Mouse (Mus musculus): Measurements from ENCODE around the gene Ephx4. TPM values are rescaled to one million over a fixed set of nuclear protein-coding genes. Genes with fewer than 3 reads are reported as not detected.

Gene Ephx4
- polyA plus RNA-seq, 1 experiment = 36.4 TPM

GRCm38 (mm10) chr5:107436185-107436584 lies 33.6 kb downstream of the Ephx4 start:
- no peaks in the 10 kb centered on the region; the same call in 1 of the 2 replicates for H3K4me1 ChIP-seq (ENCODE audit: control insufficient read depth, insufficient read depth, low read length)
- H3K27me3 ChIP-seq (ENCODE audit: control insufficient read depth, insufficient read depth, low read length) = no peaks in the 10 kb centered on the region
- DNase-seq = no peak
- 82% methylated on average over 6 of the region's 6 CpGs for WGBS
- TF ChIP-seq CTCF (IDR thresholded peaks at IDR 0.05; ENCODE audit: borderline replicate concordance, insufficient read depth, low read depth, low read length) (no peak), POLR2A (IDR thresholded peaks at IDR 0.05; ENCODE audit: borderline replicate concordance, insufficient read depth, low read length) (no peak)
- no peak overlapping the region for H3K4me3 ChIP-seq (replicated peaks; ENCODE audit: insufficient read depth, low read depth, low read length)
- no peak overlapping the region for H3K27ac ChIP-seq (ENCODE audit: insufficient read depth, low read length)

GRCm38 (mm10) chr5:107436587-107437209 lies 34.2 kb downstream of the Ephx4 start:
- H3K27ac ChIP-seq (ENCODE audit: insufficient read depth, low read length) = no peak overlapping the region
- no peak for TF ChIP-seq CTCF (IDR thresholded peaks at IDR 0.05; ENCODE audit: borderline replicate concordance, insufficient read depth, low read depth, low read length)
- no peak for TF ChIP-seq POLR2A (IDR thresholded peaks at IDR 0.05; ENCODE audit: borderline replicate concordance, insufficient read depth, low read length)
- H3K4me3 ChIP-seq (replicated peaks; ENCODE audit: insufficient read depth, low read depth, low read length) = no peak overlapping the region
- WGBS = 89% methylated on average over 6 of the region's 6 CpGs
- H3K4me1 ChIP-seq (ENCODE audit: control insufficient read depth, insufficient read depth, low read length) = no peaks in the 10 kb centered on the region; the same call in 1 of the 2 replicates
- no peaks in the 10 kb centered on the region for H3K27me3 ChIP-seq (ENCODE audit: control insufficient read depth, insufficient read depth, low read length)
- peak; percentile 18 to 22 for DNase-seq

- H3K27me3 ChIP-seq (ENCODE audit: control insufficient read depth, insufficient read depth, low read length) = no peaks in the 10 kb centered on the region
- peak within 1 kb of the TSS; percentile 77 for H3K27ac ChIP-seq (ENCODE audit: insufficient read depth, low read length)
- WGBS = under 1% methylated on average over 51 of the region's 51 CpGs
- peak; percentile 95 to 96 for DNase-seq
- peak within 1 kb of the TSS; percentile 91 for H3K4me3 ChIP-seq (replicated peaks; ENCODE audit: insufficient read depth, low read depth, low read length)
- TF ChIP-seq CTCF (IDR thresholded peaks at IDR 0.05; ENCODE audit: borderline replicate concordance, insufficient read depth, low read depth, low read length) (no peak), POLR2A (IDR thresholded peaks at IDR 0.05; ENCODE audit: borderline replicate concordance, insufficient read depth, low read length) (peak; percentile 70; the same call in 1 of the 2 replicates)
- H3K4me1 ChIP-seq (ENCODE audit: control insufficient read depth, insufficient read depth, low read length) = no peaks in the 10 kb centered on the region; the same call in 1 of the 2 replicates
Observed at GRCm38 (mm10) chr5:107437464-107438281, 35.1 kb downstream of the Ephx4 start, which contains the start of gene Btbd8. Gene Btbd8 (plus strand): TSS chr5:107437997.

GRCm38 (mm10) chr5:107438353-107438752 lies 35.8 kb downstream of the Ephx4 start:
- no peak for DNase-seq
- 15% methylated on average over 7 of the region's 7 CpGs for WGBS
- Histone ChIP-seq H3K4me3 (replicated peaks; ENCODE audit: insufficient read depth, low read depth, low read length) (peak overlapping the region; percentile 91), H3K4me1 (ENCODE audit: control insufficient read depth, insufficient read depth, low read length) (no peaks in the 10 kb centered on the region; the same call in 1 of the 2 replicates), H3K27ac (ENCODE audit: insufficient read depth, low read length) (peak overlapping the region; percentile 77), H3K27me3 (ENCODE audit: control insufficient read depth, insufficient read depth, low read length) (no peaks in the 10 kb centered on the region)
- no peak for TF ChIP-seq CTCF (IDR thresholded peaks at IDR 0.05; ENCODE audit: borderline replicate concordance, insufficient read depth, low read depth, low read length)
- no peak for TF ChIP-seq POLR2A (IDR thresholded peaks at IDR 0.05; ENCODE audit: borderline replicate concordance, insufficient read depth, low read length)

- WGBS = 82% methylated on average over 5 of the region's 5 CpGs
- DNase-seq = no peak
- no peak overlapping the region for H3K27ac ChIP-seq (ENCODE audit: insufficient read depth, low read length)
Observed at GRCm38 (mm10) chr5:107441881-107442280, 39.3 kb downstream of the Ephx4 start.

GRCm38 (mm10) chr5:107444251-107444650 lies 41.7 kb downstream of the Ephx4 start:
- no peak overlapping the region for H3K4me3 ChIP-seq (replicated peaks; ENCODE audit: insufficient read depth, low read depth, low read length)
- WGBS = 88% methylated on average over 4 of the region's 4 CpGs
- TF ChIP-seq CTCF (IDR thresholded peaks at IDR 0.05; ENCODE audit: borderline replicate concordance, insufficient read depth, low read depth, low read length) = no peak
- no peak for TF ChIP-seq POLR2A (IDR thresholded peaks at IDR 0.05; ENCODE audit: borderline replicate concordance, insufficient read depth, low read length)
- no peak for DNase-seq
- no peaks in the 10 kb centered on the region for H3K4me1 ChIP-seq (ENCODE audit: control insufficient read depth, insufficient read depth, low read length)
- no peak overlapping the region for H3K27ac ChIP-seq (ENCODE audit: insufficient read depth, low read length)
- H3K27me3 ChIP-seq (ENCODE audit: control insufficient read depth, insufficient read depth, low read length) = no peaks in the 10 kb centered on the region

More at GRCm38 (mm10) chr5:107441881-107442280, 39.3 kb downstream of the Ephx4 start:
- Histone ChIP-seq H3K27me3 (ENCODE audit: control insufficient read depth, insufficient read depth, low read length) (no peaks in the 10 kb centered on the region), H3K4me3 (replicated peaks; ENCODE audit: insufficient read depth, low read depth, low read length) (no peak overlapping the region), H3K4me1 (ENCODE audit: control insufficient read depth, insufficient read depth, low read length) (no peaks in the 10 kb centered on the region; the same call in 1 of the 2 replicates)
- TF ChIP-seq POLR2A (IDR thresholded peaks at IDR 0.05; ENCODE audit: borderline replicate concordance, insufficient read depth, low read length) (no peak), CTCF (IDR thresholded peaks at IDR 0.05; ENCODE audit: borderline replicate concordance, insufficient read depth, low read depth, low read length) (no peak)

GRCm38 (mm10) chr5:107447977-107448376 lies 45.4 kb downstream of the Ephx4 start:
- Histone ChIP-seq H3K27ac (ENCODE audit: insufficient read depth, low read length) (no peak overlapping the region), H3K4me3 (replicated peaks; ENCODE audit: insufficient read depth, low read depth, low read length) (no peak overlapping the region), H3K4me1 (ENCODE audit: control insufficient read depth, insufficient read depth, low read length) (no peaks in the 10 kb centered on the region), H3K27me3 (ENCODE audit: control insufficient read depth, insufficient read depth, low read length) (no peaks in the 10 kb centered on the region)
- no peak for DNase-seq
- 95% methylated on average over 4 of the region's 4 CpGs for WGBS
- TF ChIP-seq CTCF (IDR thresholded peaks at IDR 0.05; ENCODE audit: borderline replicate concordance, insufficient read depth, low read depth, low read length) (no peak), POLR2A (IDR thresholded peaks at IDR 0.05; ENCODE audit: borderline replicate concordance, insufficient read depth, low read length) (no peak)

Data from cerebellum, adult 2 months (tissue).